ENCODE assay signal across 26 mouse cellular contexts in genomic region chr12:115258744-115259143, GRCm38 (mm10).
"Had no signal": no experiment of that assay in that cellular context is flagged by ENCODE, and none has a peak within 500 bp of the region (broad histone marks: within the 10 kb centered on the region; RNA-seq: fewer than 3 reads in every experiment).

No protein-coding gene starts in this region.

- H3K36me3 ChIP-seq: heart, embryonic 10.5 days; heart, embryonic 12.5 days; hindbrain, embryonic 10.5 days; hindbrain, embryonic 12.5 days; intestine, embryonic 15.5 days; kidney, embryonic 15.5 days; limb, embryonic 10.5 days; limb, embryonic 12.5 days had no signal

- H3K4me1 ChIP-seq: heart, embryonic 10.5 days; heart, embryonic 12.5 days; hindbrain, embryonic 10.5 days; hindbrain, embryonic 12.5 days; intestine, embryonic 15.5 days; kidney, embryonic 15.5 days; limb, embryonic 10.5 days; limb, embryonic 12.5 days had no signal

- H3K27ac ChIP-seq: gastrocnemius, adult 2 months; heart, embryonic 10.5 days; hindbrain, embryonic 10.5 days; hindbrain, embryonic 12.5 days; hindbrain, embryonic 14.5 days; intestine, embryonic 15.5 days; kidney, embryonic 15.5 days; kidney, postnatal 0 days; left cerebral cortex, adult 2 months; limb, embryonic 10.5 days; limb, embryonic 12.5 days had no signal

- H3K4me3 ChIP-seq: gastrocnemius, adult 2 months; heart, embryonic 10.5 days; heart, embryonic 12.5 days; hindbrain, embryonic 10.5 days; hindbrain, embryonic 12.5 days; intestine, embryonic 15.5 days; kidney, embryonic 15.5 days; left cerebral cortex, adult 2 months; limb, embryonic 10.5 days; limb, embryonic 12.5 days had no signal

- DNase-seq: forebrain, postnatal 0 days; gastrocnemius, adult 2 months; gastrocnemius, postnatal 10 days; gastrocnemius, postnatal 25 days; heart, adult 11 months; heart, postnatal 10 days; heart, postnatal 4 days; kidney, adult 18-20 months; kidney, adult 9 months; kidney, postnatal 14 days; kidney, postnatal 36 days; layer of hippocampus, adult 9-11 months; liver had no signal

- H3K27me3 ChIP-seq: heart, embryonic 12.5 days; hindbrain, embryonic 12.5 days; intestine, embryonic 15.5 days; kidney, embryonic 15.5 days; limb, embryonic 12.5 days had no signal

- ATAC-seq: forebrain, postnatal 0 days; hindbrain, embryonic 16.5 days; intestine, embryonic 15.5 days; intestine, postnatal 0 days had no signal
